Mouse (Mus musculus) layer of hippocampus, postnatal 25 days (tissue): Measurements from ENCODE around the gene Fam20c. TPM values are rescaled to one million over a fixed set of nuclear protein-coding genes. Genes with fewer than 3 reads are reported as not detected.

Experiments
- DNase-seq, 2 experiments: peaks; one replicate each; pipeline ENCODE4 v3.0.0; 2022; ENCODE audit warnings: mixed read lengths in 2 of 2, low spot score in 1 of 2; ENCODE audit errors: extremely low spot score in 1 of 2
- total RNA-seq, 2 experiments: library from RNA; stranded (reverse); gene quantifications; 2 replicates each; pipeline ENCODE4 v1.2.3; 2021

Fam20c gene
- total RNA-seq, 2 experiments from 2014 or later = 31.2 to 31.7 TPM

DNA sequence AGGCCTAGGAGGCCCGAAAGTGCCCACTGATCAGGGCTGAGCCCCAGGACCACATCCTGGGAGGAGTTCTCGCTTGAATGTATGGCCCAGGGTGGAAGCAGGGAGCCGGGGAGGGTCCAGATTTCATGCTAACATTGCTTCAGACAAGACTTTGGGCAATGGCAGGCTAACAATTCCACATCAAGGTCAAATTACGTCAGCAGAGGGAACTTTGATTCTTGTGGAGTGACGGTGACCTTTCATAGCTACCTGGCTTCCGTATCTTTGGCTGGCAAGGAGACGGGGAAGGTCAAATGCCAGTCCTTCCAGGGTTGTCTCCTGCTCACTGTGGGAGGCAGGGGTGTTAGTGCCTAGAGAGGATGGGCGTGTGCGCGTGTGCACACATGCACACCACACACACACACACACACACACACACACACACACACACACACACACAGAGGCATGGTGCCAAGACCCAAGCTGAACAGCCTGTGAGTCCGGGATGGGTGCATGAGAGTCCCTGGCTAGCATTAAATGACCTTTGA is 36.7 kb downstream of the Fam20c start:
- no peak for DNase-seq

GRCm38 (mm10) chr5:138801588-138802116 is 47.3 kb downstream of the Fam20c start:
- no peak for DNase-seq

DNA sequence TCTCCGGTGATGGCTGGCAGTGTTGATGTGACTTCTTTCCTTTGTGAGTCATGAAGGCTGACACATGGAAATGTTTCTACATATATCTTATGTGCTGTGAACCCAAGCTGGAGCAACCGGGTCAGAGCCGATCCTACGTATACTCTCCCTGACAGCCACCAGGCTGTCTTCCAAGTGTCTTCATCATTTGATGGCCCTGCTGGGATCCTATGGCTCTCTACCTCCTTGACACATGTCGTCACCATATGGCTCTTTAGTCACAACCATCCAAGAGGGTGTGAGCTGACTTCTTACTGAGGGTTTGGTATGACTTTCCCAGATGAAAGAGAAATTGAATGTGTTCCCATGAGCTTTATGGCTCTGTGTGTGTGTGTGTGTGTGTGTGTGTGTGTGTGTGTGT is 50.0 kb downstream of the Fam20c start:
- no peak for DNase-seq

DNA sequence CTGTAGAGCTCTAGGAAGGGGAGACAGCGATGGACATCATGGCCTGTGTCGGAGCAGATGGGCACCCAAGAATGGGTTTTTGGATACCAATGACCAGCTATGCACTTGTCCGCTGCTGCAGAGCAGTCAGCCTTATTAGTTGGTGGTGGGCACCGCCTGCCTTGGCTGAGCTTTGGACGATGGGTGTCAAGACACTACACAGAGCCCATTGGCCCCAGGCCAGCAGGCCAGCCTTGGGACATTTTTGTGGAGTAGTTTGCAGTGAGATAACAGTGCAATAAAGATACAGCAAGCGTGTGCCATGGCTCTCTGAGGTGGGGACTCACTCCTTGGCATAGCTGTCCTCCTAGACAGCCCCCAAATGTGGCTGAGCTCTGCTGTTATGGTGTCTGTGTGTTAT is 55.5 kb downstream of the Fam20c start:
- no peak for DNase-seq

DNA sequence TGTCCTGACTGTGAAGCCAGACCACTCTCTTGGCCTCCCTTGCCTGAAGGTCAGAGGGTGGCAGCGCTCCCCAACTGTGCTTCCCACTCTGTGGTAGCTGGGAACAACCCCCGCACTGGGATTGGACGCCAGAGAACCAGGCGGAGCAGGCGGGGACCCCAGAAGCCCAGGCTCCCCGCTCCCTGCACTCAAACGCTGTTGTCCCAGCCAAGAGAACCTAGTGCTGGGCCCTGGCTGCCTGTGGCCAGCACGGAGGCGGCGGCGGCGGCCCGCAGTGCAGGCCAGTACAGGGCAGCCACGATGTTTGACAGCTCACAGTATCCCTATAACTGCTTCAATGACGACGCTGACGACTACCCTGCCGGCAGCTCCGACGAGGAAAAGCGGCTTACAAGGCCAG is 65.5 kb downstream of the Fam20c start, which contains the start of gene Gm5294:
Gene Gm5294, plus strand, starts transcription at position 301 of the 400 bp plus-strand sequence.
- no peak for DNase-seq

DNA sequence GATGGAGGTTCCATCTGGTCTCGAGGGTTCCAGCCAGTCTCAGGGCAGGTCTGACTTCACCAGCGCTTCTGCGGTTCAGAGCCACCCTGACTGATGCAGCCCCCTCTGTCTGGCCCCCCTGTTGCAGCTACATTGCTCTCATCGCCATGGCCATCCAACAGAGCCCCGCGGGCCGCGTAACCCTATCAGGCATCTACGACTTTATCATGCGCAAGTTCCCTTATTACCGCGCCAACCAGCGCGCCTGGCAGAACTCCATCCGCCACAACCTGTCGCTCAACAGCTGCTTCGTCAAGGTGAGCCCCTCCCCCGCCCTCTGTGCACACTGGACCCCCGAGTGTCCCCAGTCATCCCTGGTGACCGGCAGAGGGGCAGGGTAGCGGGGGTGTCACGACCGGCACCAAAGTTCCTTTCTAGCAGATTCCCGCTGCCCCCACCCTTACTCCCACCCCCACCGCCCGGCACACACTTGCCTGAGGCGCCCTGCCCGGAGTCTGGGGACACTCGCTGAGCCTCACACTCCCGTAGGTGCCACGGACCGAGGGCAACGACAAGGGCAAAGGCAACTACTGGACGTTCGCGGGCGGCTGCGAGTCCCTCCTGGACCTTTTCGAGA is 66.5 kb downstream of the Fam20c start:
- no peak for DNase-seq

GRCm38 (mm10) chr5:138825090-138825489 is 70.8 kb downstream of the Fam20c start:
- no peak for DNase-seq

- DNase-seq = no peak
Observed at GRCm38 (mm10) chr5:138833406-138833805, 79.1 kb downstream of the Fam20c start.

GRCm38 (mm10) chr5:138834910-138835309 is 80.6 kb downstream of the Fam20c start:
- DNase-seq = no peak

DNA sequence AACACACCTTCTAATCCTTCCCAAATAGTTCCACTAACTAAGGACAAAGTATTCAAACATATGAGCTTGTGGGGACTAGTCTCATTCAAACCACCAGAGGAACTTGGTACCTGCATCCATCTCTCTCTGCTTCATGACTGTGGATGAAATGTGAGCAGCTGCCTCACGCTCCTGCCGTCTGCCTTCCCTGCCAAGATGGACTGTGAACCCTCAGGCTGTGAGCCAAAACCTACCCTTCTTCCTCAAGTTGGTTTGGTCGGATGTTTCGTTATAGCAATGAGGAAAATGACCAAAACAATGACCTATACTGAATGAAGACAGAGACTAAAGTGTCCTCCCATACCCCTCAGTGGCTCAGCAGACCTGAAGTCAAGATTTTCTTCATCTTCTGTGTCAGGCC is 86.7 kb downstream of the Fam20c start:
- DNase-seq = no peak

GRCm38 (mm10) chr5:138843168-138843824 is 89.0 kb downstream of the Fam20c start:
- no peak for DNase-seq

DNA sequence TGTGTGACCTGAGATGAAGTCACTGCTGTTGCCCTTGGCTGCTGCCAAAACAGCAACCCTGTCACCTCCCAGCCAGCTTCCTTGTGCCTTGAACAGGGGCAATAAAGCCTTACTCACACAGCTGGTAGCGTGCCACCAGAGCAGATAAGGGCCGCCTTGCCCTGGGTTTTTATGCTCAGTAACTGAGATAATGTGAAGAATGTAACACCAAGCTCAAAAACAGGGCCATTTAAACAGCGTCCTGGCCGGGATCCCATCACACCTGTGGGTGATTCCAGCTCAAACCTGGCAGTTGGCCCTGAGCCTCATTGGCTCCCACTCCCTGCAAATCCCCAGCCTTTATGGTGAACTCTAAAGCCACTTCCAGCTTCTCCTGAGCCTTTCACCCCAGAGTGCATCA is 92.2 kb downstream of the Fam20c start:
- no peak for DNase-seq

- peak; percentile 96 to 97 for DNase-seq
Observed at GRCm38 (mm10) chr5:138848102-138848501, 93.8 kb downstream of the Fam20c start.

DNA sequence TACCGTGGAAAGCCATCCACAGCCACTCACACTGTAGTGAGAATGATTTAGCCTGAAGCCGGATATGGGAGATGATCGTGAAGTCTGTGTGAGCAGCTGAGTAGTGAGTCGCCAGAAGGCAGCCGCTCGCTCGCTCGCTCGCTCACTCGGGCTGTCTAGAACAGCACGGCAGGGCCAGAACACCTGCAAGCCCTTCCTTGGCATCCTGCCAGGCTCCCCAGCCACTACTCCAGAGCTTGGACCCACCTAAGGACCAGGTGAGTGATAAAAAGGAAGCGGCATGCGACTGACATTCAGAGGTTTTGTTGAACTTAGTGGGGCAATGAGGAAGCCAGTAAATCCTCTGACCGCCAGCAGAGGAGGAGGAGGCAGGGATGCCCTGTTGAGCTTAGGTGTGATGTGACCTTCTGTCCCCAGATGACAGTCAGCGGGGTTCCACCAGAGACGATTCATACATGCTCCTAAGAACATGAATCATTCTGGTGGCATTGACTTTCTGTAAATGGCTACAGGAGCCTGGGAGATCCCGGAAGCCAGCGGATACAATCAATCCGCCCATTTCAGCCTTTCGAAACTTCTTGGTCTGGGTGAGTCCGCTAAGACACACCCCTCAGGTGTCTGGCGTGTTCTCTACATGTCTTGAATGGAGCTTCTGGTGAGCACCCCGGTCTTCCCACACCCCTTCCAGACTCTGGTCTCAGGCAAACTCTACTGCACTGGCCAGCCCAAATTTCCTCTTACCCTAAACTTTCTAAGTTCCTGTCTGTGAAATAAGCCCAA is 95.6 kb downstream of the Fam20c start:
- DNase-seq = no peak

DNA sequence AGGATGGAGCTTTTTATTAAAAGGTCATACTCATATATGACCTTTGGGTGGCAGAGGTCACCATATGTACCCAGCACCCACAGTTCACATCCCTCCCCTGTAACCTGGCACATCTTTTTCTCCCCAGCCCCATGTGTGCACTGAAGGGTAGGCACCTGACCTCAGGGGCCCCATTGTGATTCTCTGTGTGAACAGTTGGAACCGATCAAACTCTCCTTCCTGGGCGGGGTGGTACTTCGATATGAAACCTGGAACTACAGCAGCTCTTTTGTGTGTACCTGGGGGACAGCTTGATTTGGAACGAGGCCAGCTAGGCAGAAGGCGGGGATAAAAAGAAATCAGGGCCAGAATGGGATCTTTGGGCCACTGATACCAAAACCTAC is 96.1 kb downstream of the Fam20c start:
- no peak for DNase-seq

DNA sequence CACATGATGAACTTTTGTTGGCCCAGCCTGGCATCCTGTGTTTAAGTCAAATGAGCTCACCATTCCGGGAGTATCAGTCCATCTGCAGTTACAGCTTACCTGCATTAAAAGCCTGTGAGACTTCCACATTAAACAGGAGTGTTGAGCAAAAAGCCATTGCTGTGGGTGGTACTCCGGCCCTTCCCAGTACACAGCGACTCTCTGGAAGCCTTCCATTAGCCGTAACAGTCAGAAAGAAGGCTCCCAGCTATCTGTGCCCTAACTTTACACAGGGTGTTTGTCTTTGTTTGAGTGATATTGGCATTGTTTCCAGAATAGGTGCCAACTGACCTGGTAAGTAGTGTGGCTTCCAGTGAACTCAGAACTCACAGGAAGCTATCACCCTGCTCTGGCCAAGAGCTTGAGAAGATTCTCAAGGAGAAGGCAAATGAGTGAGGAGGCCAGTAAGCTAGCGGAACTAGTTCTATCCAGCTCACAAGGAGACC is 97.0 kb downstream of the Fam20c start:
- no peak for DNase-seq

GRCm38 (mm10) chr5:138852151-138852550 is 97.8 kb downstream of the Fam20c start:
- no peak for DNase-seq

DNA sequence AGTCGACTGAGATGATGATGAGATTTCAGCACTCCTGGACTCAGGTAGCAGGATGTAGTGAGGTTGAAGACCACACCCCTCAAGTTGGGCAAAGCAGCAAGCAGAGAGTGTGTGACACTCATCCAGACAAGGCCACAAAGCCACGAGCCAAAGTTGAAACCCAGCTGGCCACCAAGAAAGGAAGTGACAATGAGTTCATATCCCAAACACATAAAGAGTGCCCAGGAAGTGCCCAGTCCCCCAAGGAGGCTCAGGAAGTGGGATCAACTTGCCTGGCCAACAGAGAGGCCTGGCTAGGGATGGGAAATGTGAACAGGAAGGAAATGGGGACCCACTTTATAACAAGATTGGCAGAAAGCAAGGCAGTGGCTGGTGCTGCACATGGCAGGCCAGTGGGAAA is 99.0 kb downstream of the Fam20c start:
- no peak for DNase-seq

DNA sequence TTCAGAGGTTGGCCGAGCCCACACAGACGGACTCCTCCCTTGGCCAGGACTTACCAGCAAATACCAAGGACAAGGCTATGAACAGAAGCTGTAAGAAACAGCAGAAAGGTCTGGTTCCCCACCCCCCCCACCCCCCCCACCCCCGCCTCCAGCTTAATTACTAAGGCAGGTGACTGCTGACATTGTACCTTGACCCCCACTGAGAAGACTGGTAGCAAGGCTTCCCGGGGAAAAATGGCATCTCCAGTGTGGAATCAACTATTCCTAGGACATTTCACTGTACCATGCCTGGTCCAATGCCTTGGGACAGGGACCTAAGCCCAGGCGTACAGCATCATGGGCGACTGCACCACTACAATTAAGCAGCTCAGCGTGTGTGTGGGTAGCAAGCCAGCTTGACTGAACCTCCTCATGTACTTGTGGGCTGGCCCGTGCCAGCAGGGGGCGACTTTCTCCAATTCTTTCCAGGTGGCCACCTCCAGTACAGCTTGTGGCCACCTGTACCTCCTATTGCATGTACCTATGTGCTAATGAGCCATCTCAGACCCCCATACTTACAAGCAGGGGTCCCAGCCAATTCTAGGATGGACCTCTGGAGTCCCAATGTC is 102.8 kb downstream of the Fam20c start:
- peak; percentile 74 to 94 for DNase-seq

GRCm38 (mm10) chr5:138857811-138858251 is 103.5 kb downstream of the Fam20c start:
- no peak for DNase-seq
